Mouse (Mus musculus): ENCODE data around the gene Sohlh1. TPM values are rescaled to one million over a fixed set of nuclear protein-coding genes. Genes with fewer than 3 reads are reported as not detected.
"Not testable (repeated sequence)": the region's sequence is repeated elsewhere in the genome, so short reads cannot be mapped to it uniquely, and the experiment has no call there.

Gene Sohlh1
- total RNA-seq, 2 experiments from 2014 or later, result not detected

DNA sequence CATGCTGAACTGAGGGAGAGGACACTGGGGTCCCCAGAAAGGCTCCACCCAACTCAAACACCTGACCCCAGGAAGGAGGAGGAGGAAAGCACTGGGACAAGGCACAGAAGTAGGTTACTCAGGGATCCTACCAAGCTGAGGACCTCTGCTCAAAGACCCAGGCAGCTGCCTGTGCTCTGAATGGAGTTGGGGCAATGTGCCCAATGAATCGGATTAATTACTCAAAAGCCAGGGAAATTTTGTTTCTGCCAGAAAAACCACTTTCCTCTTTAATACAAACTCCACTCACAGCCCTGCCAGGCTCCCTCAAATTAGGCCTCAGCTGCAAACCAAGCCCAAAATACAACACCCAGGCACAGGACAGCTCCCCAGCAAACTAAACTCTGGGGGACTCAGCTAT is 4.3 kb downstream of the Sohlh1 start:
- DNase-seq, result no peak
- intact Hi-C loops (cut with DNase I), result loop anchor here (10.0 kb wide), 1 partner anchor 182 kb away; the partner anchor contains the start of gene Ubac1

DNA sequence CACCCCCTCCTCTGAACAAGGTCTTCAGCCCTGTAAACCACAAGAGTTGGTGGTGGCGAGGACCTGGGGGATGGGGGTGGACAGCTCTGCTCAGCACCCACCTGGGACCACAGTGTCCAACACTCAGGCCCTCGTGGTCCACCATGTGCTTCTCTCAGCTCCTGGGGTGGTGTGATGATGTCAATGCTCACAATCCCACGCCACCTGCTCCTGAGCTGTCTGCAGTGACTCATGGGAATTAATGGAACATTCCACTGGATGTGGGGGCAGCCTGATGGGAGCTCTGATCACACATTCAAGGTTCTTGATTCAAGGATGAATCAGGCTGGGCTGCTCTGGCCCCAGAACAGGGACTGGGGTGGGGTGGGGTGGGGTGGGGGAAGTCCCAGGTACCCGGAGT is 4.9 kb downstream of the Sohlh1 start:
- intact Hi-C loops (cut with DNase I), result loop anchor here (10.0 kb wide), 1 partner anchor 183 kb away; the partner anchor contains the start of gene Ubac1

DNA sequence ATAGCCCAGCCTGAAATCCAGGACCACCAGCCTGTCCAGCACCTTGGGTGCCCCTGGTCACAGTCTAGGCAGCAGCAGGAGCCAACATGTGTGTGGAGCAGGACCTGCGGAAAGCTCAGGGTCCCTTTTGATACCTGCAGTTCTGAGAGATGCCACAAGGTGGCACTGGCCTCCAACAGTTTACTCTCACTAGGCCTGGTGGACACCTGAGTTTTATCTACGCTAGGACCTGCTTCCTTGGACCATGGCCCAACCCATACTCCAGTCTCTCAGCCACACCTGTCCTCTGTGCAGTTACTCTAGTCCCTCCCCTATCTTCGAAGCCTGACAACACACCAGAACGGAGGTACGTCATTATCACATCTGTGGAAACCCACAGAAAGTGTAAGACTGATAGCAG is 10.8 kb downstream of the Sohlh1 start:
- intact Hi-C loops (cut with DNase I), result loop anchor here (10.0 kb wide), 1 partner anchor 309 kb away; no protein-coding TSS in a partner anchor
- peak; percentile 38 to 55 for DNase-seq

More for the DNA sequence above, 4.9 kb downstream of the Sohlh1 start:
- DNase-seq, result no peak

DNA sequence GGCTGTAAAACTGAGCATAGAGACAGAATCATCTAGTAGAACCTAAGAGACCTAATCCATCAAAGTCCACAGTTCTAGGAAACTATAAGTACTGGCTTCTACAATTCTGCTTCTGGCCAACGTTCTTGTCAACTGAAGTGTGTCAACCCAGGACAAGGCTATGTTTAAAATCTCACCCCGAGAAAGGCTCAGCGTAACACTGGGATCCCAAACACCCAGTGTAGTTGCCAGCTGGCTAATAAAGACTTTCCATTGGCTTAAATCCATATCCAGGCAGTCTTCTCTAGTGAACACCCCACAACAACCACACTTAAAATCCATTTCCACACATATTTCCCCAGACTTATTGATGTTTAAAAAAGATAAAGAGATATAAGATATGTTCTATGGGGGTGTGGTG is 16.3 kb downstream of the Sohlh1 start:
- intact Hi-C loops (cut with DNase I), result loop anchor here (10.0 kb wide), 1 partner anchor 314 kb away; no protein-coding TSS in a partner anchor
- DNase-seq, result no peak

DNA sequence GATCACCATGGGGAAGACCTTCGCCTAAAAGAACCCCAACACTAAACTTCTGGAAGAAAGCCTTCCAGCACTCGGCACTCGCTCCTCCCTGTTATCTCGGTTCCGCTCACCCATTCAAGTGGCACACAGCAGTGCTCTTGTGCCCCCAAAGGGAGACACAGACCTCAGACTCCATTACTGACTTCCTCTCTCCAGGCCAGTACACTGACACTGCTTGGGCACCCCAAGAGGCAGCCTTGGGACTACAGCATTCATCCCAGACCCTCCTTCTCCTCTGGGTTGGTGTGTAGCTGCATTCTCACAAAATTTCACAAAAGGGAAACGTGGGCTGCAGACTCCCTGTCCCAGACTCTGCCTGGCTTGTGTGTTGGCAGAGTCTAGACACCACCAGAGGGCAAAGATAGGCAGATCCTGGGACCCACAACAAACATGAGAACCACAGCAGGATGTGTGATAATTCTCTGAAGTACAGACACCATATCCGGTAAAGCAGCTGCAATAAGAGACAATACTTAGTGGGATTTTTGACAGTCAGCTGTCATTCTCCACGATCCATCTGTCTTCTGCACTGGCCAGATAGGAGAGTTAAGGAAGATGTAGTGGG is 18.6 kb downstream of the Sohlh1 start:
- intact Hi-C loops (cut with DNase I), result no loop called here
- no peak for DNase-seq

DNA sequence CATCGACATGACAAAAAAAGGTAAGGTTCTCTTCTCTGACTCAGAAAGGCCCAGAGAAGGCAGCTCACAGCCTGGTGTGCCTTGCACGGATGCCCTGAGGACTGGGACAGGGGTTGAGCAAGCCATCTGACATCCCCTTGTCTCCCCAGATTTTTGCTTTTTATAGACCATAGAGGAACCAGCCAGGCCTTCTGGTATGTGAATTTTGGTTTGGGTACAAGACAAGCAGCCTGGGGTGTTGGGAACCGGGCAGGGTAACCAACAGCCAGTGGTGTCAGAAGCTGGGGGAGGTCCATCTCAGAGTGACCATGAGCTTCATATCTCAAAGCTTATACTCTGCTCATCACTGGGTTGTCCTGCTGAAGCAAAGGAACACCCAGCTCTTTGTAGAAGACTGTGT is 22.3 kb downstream of the Sohlh1 start:
- intact Hi-C loops (cut with DNase I), result no loop called here
- DNase-seq, result no peak

DNA sequence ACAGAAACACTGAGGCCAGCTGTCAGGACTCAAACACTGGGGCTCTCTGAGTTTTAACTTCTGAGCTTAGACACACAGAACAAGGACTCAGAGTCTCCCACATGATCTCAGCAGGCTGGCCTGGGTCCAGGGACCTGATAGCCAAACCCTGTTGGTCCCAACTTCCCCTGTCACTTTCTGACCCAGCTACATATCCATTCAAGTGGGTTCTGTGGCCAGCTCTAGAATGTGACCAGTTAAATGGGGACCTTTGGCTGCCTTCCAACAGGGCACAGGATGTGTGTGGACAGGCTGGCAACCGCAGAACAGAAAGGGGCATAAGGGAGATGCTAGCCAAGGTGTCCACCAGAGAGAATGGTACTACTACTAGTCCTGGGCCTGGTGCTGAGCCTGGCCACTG is 24.2 kb downstream of the Sohlh1 start, which contains the start of gene Lcn9:
Gene Lcn9 (plus strand): TSS at position 348 of the 400 bp plus-strand sequence.
- DNase-seq, result no peak
- intact Hi-C loops (cut with DNase I), result no loop called here

DNA sequence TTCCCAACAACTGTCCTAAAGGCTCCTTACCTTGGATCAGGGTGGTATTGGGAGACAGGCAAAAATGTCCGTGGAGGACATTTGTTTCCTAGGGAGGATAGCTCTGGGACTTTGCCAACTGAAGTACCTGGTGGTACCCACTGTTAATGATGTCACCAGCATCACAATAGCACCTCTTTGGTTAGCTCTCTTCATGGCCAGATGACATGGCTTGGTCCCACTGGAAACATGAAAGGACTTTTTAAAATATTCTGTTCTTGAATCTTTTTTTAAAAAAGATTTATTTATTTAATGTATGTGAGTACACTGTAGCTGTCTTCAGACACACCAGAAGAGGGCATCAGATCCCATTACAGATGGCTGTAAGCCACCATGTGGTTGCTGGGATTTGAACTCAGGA is 31.3 kb downstream of the Sohlh1 start, which contains the start of gene Glt6d1:
Gene Glt6d1 (minus strand): TSS at position 101 of the 400 bp plus-strand sequence.
- DNase-seq; intact Hi-C loops (cut with DNase I): not testable (repeated sequence)

DNA sequence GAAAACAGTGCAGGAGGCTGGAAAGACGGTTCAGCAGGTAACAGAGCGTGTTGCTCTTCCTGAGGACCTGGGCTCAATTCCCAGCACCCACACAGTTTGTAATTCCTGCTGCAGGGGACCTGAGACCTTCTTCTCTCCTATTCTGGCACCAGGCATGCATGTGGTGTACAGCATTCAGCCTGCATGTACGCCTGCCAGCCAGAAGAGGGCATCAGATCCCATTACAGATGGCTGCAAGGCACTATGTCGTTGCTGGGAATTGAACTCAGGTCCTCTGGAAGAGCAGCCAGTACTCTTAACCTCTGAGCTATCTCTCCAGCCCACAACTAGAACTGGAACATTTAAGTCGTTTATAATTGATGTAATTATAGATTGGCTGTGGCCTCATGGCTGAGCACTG is 33.7 kb downstream of the Sohlh1 start:
- intact Hi-C loops (cut with DNase I), result no loop called here
- DNase-seq, result no peak

DNA sequence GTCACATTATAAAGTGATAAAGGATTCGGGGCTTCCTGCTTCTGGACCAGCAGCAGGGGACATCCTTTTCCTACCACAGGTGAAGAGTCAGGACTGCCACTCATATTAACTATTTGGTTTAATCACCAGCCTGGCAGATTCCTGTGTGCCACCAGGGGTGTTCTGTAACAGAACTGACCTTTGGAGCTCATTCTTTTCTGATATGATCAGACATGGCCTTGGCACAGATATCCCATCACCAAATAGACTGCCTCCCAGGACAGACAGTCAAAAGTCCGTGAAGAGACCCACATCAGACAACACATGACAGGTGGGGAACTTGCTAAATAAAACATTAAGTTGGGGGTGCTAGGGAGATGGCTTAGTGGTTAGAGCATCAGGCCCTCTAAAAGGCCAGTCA is 35.3 kb downstream of the Sohlh1 start:
- DNase-seq, result no peak
- intact Hi-C loops (cut with DNase I), result no loop called here

DNA sequence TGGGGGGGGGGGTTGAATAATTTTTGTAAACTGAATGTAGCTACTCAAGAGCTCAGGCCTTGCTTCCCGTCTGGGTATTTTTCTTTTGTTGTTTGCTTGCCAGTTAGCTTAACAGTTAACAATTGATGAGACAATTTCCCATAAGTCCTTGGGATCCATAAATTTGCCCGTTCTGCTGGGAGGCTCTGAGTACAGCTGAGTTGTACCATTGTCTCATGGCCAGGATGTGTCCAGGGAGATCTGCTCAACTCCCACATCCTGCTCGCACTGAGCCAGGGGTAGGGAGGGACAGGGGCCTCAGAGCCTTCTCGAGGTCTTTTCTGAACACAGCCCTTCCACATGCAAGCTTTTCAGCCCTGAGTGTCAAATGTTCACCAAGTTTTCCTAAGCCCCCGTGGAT is 49.0 kb downstream of the Sohlh1 start:
- intact Hi-C loops (cut with DNase I), result no loop called here
- no peak for DNase-seq

DNA sequence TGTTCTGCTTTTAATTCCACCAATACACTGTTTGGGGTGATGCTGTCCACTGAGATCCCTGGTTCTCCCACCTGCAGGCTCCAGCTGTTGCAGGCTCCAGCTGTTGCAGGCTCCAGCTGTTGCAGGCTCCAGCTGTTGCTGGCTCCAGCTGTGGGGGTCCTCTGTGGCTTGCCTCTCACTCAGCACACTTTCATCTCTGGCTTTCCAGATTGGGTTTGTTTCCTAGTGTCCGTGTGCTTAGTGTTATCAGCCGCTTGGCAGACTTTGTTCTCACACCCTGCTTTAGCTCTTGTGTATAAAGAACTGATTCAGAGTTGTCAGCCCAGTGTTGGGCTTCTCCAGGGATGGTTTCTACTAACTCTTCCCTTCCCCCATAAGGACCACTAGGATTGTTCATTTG is 49.4 kb downstream of the Sohlh1 start:
- intact Hi-C loops (cut with DNase I), result no loop called here
- DNase-seq, result no peak

Other genes starting within 250 kb of the Sohlh1 start
- gene Rabl6, start 238.7 kb downstream of the Sohlh1 start, total RNA-seq (2021), result 10 to 100 TPM; 74.4 to 75.9 TPM
- not detected for gene Ccdc183, start 229.6 kb downstream of the Sohlh1 start, total RNA-seq (2021)
- gene Tmem141, start 225.2 kb downstream of the Sohlh1 start, total RNA-seq (2021), result 10 to 100 TPM; 11.1 to 18.7 TPM
- 1 to 10 TPM; 2.3 to 3.3 TPM for gene Fcna, start 219.2 kb downstream of the Sohlh1 start, total RNA-seq (2021)
- gene Lcn8, start 194.1 kb downstream of the Sohlh1 start, total RNA-seq (2021), result 10 to 100 TPM; 12.7 to 13.6 TPM
- gene Lcn5, start 189.3 kb downstream of the Sohlh1 start, total RNA-seq (2021), result not detected
- not detected for gene Lcn6, start 170.5 kb downstream of the Sohlh1 start, total RNA-seq (2021)
- not detected for gene Lcn10, start 164.5 kb downstream of the Sohlh1 start, total RNA-seq (2021)
- gene Obp2a, start 147.2 kb downstream of the Sohlh1 start, total RNA-seq (2021), result not detected
- 10 to 100 TPM; 15.4 to 16.3 TPM for gene Bmyc, start 140.5 kb downstream of the Sohlh1 start, total RNA-seq (2021)
- gene Obp2b, start 110.2 kb downstream of the Sohlh1 start, total RNA-seq (2021), result not detected
- not detected for gene Lcn3, start 81.7 kb downstream of the Sohlh1 start, total RNA-seq (2021)
- not detected for gene Lcn11, start 70.2 kb downstream of the Sohlh1 start, total RNA-seq (2021)
- gene Gm13539, start 65.0 kb downstream of the Sohlh1 start, total RNA-seq (2021), result not detected
- not detected for gene Glt6d1, start 31.4 kb downstream of the Sohlh1 start, total RNA-seq (2021)
- not detected for gene Lcn9, start 24.1 kb downstream of the Sohlh1 start, total RNA-seq (2021)
- gene Kcnt1, start 16.5 kb upstream of the Sohlh1 start, total RNA-seq (2021), result under 1 TPM in 1 of 2 experiments, not detected in 1; 0.20 TPM
- 10 to 100 TPM; 34.3 to 34.9 TPM for gene Camsap1, start 136.0 kb upstream of the Sohlh1 start, total RNA-seq (2021)
- gene Ubac1, start 174.5 kb upstream of the Sohlh1 start, total RNA-seq (2021), result 100 to 1,000 TPM; 197 to 239 TPM

All from gastrocnemius, postnatal 36 days (tissue).